Mouse (Mus musculus): ENCODE measurements around the gene Hist1h2bh.

DNA sequence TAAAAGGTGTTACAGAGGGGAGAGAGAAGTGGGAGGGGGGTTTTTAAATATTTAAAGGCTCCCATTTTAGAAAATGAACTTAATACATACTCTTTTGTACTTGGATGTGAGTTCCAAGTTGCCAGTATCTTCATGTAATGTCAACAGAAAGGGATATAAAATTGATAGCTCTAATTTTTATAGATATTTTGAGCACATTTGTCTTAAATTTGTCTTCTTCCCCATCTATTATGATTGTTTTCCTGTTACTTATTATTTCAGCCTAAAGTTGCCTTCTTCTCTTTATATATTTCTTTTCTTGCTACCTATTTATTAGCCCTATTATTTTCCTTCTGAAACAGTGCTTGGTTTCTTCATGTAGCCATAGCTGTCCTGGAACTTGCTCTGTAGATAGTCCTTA, 9.8 kb upstream of the Hist1h2bh start, which contains the start of gene Hist1h1d:
- TF ChIP-seq CTCF (IDR thresholded peaks at IDR 0.05) (no peak), EP300 (IDR thresholded peaks at IDR 0.05) (no peak)

Data from lung, postnatal 0 days (tissue).